Mouse (Mus musculus) thymus, adult 2 months (tissue): ENCODE results near the gene Nrarp. TPM values are rescaled to one million over a fixed set of nuclear protein-coding genes. Genes with fewer than 3 reads are reported as not detected.

ENCODE experiments used
- DNase-seq: peaks from one replicate; pipeline ENCODE4 v3.0.0; 2021
- H3K27ac ChIP-seq: fragments of 200-500 bp; 2 replicates; pipeline ENCODE4 v1.5.1; 2012; ENCODE audit warnings: low read length, control low read depth; ENCODE audit not compliant: control insufficient read depth, insufficient read depth
- H3K27me3 ChIP-seq: fragments of 200-500 bp; 2 replicates; pipeline ENCODE4 v1.6.1; 2012; ENCODE audit warnings: mild to moderate bottlenecking, low read length, moderate library complexity, mixed read lengths; ENCODE audit not compliant: control insufficient read depth, insufficient read depth
- H3K36me3 ChIP-seq: fragments of 200-500 bp; 2 replicates; pipeline ENCODE4 v1.6.1; 2012; ENCODE audit warnings: mild to moderate bottlenecking, low read length, moderate library complexity; ENCODE audit not compliant: control insufficient read depth, insufficient read depth
- H3K4me1 ChIP-seq: fragments of 200-500 bp; replicated peaks from 2 replicates; pipeline ENCODE4 v1.6.1; 2012; ENCODE audit warnings: low read length; ENCODE audit not compliant: control insufficient read depth, insufficient read depth
- H3K4me3 ChIP-seq: fragments of 200-500 bp; 2 replicates; pipeline ENCODE4 v1.5.1; 2012; ENCODE audit warnings: mild to moderate bottlenecking, low read length, control low read depth, moderate library complexity; ENCODE audit not compliant: control insufficient read depth, insufficient read depth
- CTCF ChIP-seq: fragments of 200-500 bp; IDR thresholded peaks from 2 replicates; pipeline ENCODE4 v1.5.1; 2012; ENCODE audit warnings: mild to moderate bottlenecking, control low read depth, low read length, moderate library complexity, borderline replicate concordance; ENCODE audit not compliant: control insufficient read depth, poor library complexity, insufficient read depth; ENCODE audit errors: extremely low read depth
- POLR2A ChIP-seq: fragments of 200-500 bp; IDR thresholded peaks from 2 replicates; pipeline ENCODE4 v1.6.1; 2012; ENCODE audit warnings: mild to moderate bottlenecking, low read length, control low read depth, moderate library complexity; ENCODE audit not compliant: control insufficient read depth, poor library complexity, insufficient read depth; ENCODE audit errors: extremely low read depth
- WGBS: fragments of 180-500 bp; shearing (Covaris S2); methylation state at CpG from one replicate; pipeline ENCODE4 v1.1.7; 2018; 5-methylcytosine and 5-hydroxymethylcytosine counted together
- polyA plus RNA-seq: library from polyadenylated mRNA; depleted of rRNA; stranded (reverse); fragments of >200 nt; gene quantifications from 2 replicates; pipeline ENCODE4 v1.2.3, GENCODE M21; 2012

Nrarp gene
- polyA plus RNA-seq, 1 experiment = 13.7 TPM

DNA sequence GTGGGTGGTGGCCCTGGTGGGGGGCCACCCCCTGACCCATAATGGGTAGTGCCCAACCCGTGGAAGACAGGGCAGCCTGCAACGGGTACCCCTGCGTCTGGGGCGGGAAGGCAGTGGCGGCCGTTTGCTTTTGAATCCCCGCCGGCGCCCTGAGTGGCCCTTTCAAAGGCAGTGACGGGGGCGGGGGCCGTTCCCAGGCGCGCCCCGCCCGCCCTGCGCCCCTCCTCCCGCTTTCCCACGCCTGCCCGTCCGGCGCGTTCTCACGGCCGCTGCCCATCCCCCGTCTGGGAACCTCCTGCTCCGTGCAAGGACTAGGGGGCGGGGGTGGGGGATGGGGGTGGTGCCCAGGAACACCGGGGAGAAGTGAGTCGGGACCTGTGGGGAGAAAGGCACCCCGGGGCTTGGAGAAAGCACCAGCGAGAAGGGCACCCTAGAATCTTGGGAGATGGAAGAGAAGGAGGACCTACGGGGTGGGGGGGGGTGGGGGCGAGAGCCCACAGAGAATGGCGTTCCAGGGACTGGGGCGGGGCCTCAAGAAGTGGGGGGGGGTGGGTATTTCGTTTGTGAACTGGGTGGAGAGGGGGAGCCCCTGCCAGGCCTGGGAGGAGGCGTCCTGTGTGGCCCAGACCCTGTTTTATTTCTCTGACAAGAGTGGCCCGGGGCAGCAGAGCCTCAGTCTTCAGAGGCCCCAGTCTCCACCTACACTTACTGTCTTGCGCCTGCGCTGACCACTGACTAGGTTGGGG, 12.5 kb upstream of the Nrarp start:
- Histone ChIP-seq H3K27ac (no peak overlapping the region), H3K4me1 (peaks cover 34% of the 10 kb centered on the region), H3K4me3 (peak overlapping the region; percentile 29), H3K27me3 (no peaks in the 10 kb centered on the region), H3K36me3 (no peaks in the 10 kb centered on the region)
- peak; percentile 34 for DNase-seq
- 5% methylated on average over 41 of the region's 41 CpGs for WGBS
- TF ChIP-seq POLR2A = no peak
- TF ChIP-seq CTCF = 0 out of 2 replicates have a peak, but pooled peaks have one; percentile 37

DNA sequence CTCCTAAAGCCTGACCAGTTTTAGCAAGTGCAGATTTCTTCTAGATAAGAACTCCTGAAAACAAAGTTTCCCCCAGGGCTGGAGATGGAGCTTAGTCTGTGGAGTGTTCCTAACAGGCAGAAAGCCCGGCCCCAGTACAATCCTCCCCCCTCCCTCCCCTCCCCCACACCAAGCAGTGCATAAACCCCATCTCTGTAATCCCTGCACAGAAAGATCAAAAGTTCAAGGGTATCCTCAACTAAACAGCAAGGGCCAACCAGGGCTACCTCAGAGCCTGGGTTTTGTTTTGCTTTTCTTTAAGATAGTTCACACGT, 11.9 kb upstream of the Nrarp start:
- Histone ChIP-seq H3K4me1 (peaks cover 29% of the 10 kb centered on the region), H3K4me3 (no peak overlapping the region), H3K27ac (no peak overlapping the region), H3K36me3 (no peaks in the 10 kb centered on the region), H3K27me3 (no peaks in the 10 kb centered on the region)
- no peak for DNase-seq
- 51% methylated on average over 2 of the region's 2 CpGs for WGBS
- TF ChIP-seq CTCF (no peak), POLR2A (no peak)

DNA sequence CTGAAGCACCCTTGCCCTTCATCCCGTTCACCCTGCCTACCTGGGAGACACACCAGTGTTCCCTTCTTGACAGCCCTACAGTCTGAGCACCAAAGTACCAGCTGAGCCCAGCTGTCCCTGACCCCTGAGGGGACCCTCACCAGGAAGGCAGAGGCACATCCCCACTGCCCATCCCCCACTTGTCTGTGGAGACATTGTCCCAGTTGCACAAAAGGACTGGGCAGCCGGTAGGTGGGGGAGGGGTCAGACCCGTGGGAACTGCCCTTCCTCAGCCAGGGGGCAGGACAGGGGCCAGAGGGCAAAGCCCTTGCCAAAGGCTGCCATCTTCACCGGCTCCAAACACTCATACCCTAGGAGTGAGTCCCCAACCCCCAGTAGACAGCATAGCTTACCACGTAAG, 10.8 kb upstream of the Nrarp start:
- no peak overlapping the region for H3K4me3 ChIP-seq
- no peak overlapping the region for H3K27ac ChIP-seq
- peaks cover 24% of the 10 kb centered on the region for H3K4me1 ChIP-seq

DNA sequence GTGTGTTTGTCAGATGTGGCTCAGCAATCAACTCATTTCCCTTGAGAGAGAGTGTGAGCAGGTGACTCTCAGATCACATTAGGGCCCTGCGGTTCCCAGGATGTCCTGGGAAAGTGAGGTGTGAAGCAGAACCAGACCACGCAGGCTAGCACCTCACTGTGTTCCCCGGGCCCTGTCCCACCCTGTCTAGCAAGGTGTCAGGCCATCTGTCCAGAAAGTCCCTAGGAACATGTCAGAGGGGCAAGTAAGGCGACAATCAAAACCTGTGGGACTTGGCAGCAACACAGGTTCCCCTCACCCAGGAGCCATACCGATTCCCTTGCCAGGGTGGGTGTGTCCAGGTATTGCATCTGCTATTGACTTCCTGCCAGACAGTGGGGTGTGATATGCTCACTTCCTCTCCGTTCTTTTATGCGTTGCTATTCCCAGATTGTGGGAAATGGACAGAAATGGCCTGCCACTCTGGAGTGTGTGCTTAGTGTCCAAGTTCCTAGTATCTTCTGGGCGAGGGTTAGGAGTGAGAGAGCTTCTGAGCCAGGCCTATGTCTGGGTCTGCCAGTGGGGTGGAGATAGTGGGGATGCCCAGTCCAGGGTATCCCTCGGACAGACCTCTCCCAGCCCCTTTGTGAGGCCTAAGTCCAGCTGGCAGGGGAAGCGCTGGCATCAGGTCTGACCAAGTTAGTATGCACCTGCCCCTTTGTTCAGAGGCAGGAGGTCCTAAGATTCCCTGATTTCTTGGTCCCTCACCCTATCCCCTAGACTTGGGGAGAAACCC, 10.0 kb upstream of the Nrarp start:
- 60% methylated on average over 10 of the region's 10 CpGs for WGBS
- DNase-seq = no peak

More for the DNA sequence above, 10.8 kb upstream of the Nrarp start:
- Histone ChIP-seq H3K27me3 (no peaks in the 10 kb centered on the region), H3K36me3 (no peaks in the 10 kb centered on the region)
- 86% methylated on average over 5 of the region's 5 CpGs for WGBS
- no peak for TF ChIP-seq POLR2A
- TF ChIP-seq CTCF = no peak
- no peak for DNase-seq

DNA sequence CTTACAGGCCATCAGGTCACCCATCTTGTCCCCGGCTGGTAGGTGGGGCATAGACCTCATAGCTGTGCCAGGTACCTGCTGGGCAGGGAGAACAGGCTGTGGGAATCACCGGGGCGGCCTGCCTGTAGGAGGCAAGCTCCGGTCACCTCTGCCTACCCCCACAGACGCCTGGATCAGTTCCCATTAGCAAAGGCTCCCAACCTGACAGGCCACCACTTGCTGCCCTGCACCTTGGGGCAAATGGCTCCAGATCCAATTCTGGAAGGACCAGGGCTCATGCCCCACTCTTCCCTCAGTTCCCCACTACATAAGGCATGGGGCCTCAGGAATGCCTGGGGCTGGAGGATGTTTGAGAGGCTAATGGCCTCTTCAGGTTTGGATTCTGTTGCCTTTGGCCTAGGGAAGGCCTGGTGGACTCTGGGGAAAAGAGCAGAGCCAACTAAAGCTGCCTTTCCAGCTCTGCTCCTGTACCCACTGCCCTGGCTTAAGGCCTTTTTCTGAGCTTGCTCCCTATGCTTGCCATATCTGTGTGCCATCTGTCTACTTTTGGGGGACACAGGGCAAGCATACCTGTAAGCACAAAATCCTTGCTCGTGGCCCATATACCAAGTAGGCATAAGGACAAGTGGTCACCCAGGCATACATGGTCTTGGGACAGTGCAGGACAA, 9.3 kb upstream of the Nrarp start:
- no peak for DNase-seq
- TF ChIP-seq CTCF (no peak), POLR2A (no peak)
- Histone ChIP-seq H3K4me3 (no peak overlapping the region), H3K4me1 (peaks cover 24% of the 10 kb centered on the region), H3K27me3 (no peaks in the 10 kb centered on the region), H3K36me3 (no peaks in the 10 kb centered on the region), H3K27ac (no peak overlapping the region)
- WGBS = 96% methylated on average over 6 of the region's 6 CpGs

More for the DNA sequence above, 10.0 kb upstream of the Nrarp start:
- H3K4me3 ChIP-seq = no peak overlapping the region
- TF ChIP-seq CTCF (no peak), POLR2A (no peak)
- peaks cover 24% of the 10 kb centered on the region for H3K4me1 ChIP-seq
- no peaks in the 10 kb centered on the region for H3K27me3 ChIP-seq
- no peaks in the 10 kb centered on the region for H3K36me3 ChIP-seq
- no peak overlapping the region for H3K27ac ChIP-seq

DNA sequence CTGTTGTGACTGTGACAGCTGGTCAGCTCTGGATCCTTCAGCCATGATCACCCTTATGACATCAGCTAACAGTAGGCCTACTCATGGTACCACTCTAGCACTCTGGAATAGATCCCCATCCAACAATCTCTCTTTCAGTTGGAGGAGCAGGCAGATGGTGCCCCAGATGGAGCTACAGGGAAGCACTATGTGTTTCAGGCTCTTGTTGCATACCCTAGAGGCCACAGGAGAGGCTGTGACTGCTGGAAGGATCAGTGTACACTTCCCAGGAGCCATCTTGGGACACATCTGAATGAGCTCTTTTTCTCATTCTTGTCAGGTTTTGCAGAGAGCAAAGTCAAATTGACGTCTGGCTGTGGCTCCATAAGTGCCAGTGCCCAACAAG, 8.8 kb upstream of the Nrarp start:
- WGBS = 87% methylated on average over 1 of the region's 1 CpGs
- TF ChIP-seq POLR2A (no peak), CTCF (no peak)
- Histone ChIP-seq H3K36me3 (no peaks in the 10 kb centered on the region), H3K4me1 (peaks cover 24% of the 10 kb centered on the region), H3K27ac (no peak overlapping the region), H3K4me3 (no peak overlapping the region), H3K27me3 (no peaks in the 10 kb centered on the region)
- no peak for DNase-seq
